Mouse (Mus musculus): ENCODE data around the gene Enah. TPM values are rescaled to one million over a fixed set of nuclear protein-coding genes. Genes with fewer than 3 reads are reported as not detected.

Gene Enah
- polyA plus RNA-seq, 1 experiment from 2014 or later = 0.36 TPM

DNA sequence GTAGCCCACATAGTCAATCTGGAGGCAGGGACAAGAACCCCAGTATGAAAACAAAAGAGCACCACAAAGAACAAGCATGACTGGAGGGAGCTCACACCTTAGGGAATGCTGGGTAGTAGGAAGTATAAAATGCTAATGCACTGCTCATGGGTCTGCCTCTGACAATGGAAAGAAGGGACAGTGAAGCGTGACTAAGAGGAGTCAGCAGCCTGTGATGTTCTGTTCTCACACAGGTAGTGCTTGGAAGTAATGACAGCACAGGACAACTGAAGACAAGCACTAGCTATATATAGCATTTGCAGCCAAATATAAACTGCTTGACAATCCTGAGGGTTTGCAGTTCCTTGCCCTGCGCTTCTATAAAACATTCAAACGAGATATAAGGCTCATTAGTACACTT, 44.3 kb downstream of the Enah start:
- no peak overlapping the region for H3K4me3 ChIP-seq (ENCODE audit: low read depth, low read length)
- no peak for TF ChIP-seq CTCF (IDR thresholded peaks at IDR 0.05; ENCODE audit: low read depth)
- no peak for TF ChIP-seq EP300 (IDR thresholded peaks at IDR 0.05; ENCODE audit: low read depth)
- H3K27ac ChIP-seq (ENCODE audit: low read depth) = no peak overlapping the region
- H3K4me1 ChIP-seq (ENCODE audit: insufficient read depth) = no peaks in the 10 kb centered on the region
- 70% methylated on average over 3 of the region's 3 CpGs for WGBS (ENCODE audit: insufficient replicate concordance)
- no peaks in the 10 kb centered on the region for H3K36me3 ChIP-seq (replicated peaks; ENCODE audit: insufficient read depth, low read length)
- DNase-seq (no peak), ATAC-seq (no peak)
- no peaks in the 10 kb centered on the region for H3K9me3 ChIP-seq (ENCODE audit: low read length)
- no peaks in the 10 kb centered on the region for H3K27me3 ChIP-seq (ENCODE audit: insufficient read depth, low read length)
- H3K4me2 ChIP-seq (ENCODE audit: low read depth, low read length) = no peak overlapping the region
- no peak overlapping the region for H3K9ac ChIP-seq (replicated peaks)

DNA sequence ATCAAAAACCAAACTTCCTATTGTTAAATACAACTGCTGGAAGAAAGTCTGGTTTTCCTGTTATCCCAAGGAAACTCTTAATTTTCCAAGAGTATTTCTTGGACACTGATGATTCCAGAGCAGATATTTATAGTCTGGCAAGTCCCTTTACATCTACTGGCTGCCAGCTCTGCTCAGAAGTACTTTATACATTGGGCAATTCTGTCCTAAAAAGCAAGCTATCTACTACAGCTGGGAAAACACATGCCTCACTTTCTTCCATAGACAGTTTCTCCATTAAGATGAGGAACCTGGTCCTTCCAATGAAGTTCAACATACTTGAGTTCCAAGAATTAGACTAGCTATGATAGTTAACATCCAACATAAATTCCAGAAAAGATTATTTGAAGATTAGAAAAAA, 44.9 kb downstream of the Enah start:
- no peak overlapping the region for H3K4me3 ChIP-seq (ENCODE audit: low read depth, low read length)
- TF ChIP-seq CTCF (IDR thresholded peaks at IDR 0.05; ENCODE audit: low read depth) (no peak), EP300 (IDR thresholded peaks at IDR 0.05; ENCODE audit: low read depth) (no peak)
- H3K9me3 ChIP-seq (ENCODE audit: low read length) = no peaks in the 10 kb centered on the region
- H3K27me3 ChIP-seq (ENCODE audit: insufficient read depth, low read length) = no peaks in the 10 kb centered on the region
- DNase-seq (no peak), ATAC-seq (no peak)
- H3K4me2 ChIP-seq (ENCODE audit: low read depth, low read length) = no peak overlapping the region
- no peaks in the 10 kb centered on the region for H3K36me3 ChIP-seq (replicated peaks; ENCODE audit: insufficient read depth, low read length)
- H3K9ac ChIP-seq (replicated peaks) = no peak overlapping the region
- H3K4me1 ChIP-seq (ENCODE audit: insufficient read depth) = no peaks in the 10 kb centered on the region
- H3K27ac ChIP-seq (ENCODE audit: low read depth) = no peak overlapping the region

- Histone ChIP-seq H3K36me3 (replicated peaks; ENCODE audit: insufficient read depth, low read length) (no peaks in the 10 kb centered on the region), H3K27ac (ENCODE audit: low read depth) (no peak overlapping the region), H3K4me2 (ENCODE audit: low read depth, low read length) (no peak overlapping the region), H3K27me3 (ENCODE audit: insufficient read depth, low read length) (no peaks in the 10 kb centered on the region), H3K4me3 (ENCODE audit: low read depth, low read length) (no peak overlapping the region), H3K9ac (replicated peaks) (no peak overlapping the region), H3K4me1 (ENCODE audit: insufficient read depth) (no peaks in the 10 kb centered on the region), H3K9me3 (ENCODE audit: low read length) (no peaks in the 10 kb centered on the region)
- DNase-seq (no peak), ATAC-seq (no peak)
- no peak for TF ChIP-seq EP300 (IDR thresholded peaks at IDR 0.05; ENCODE audit: low read depth)
- no peak for TF ChIP-seq CTCF (IDR thresholded peaks at IDR 0.05; ENCODE audit: low read depth)
- 72% methylated on average over 1 of the region's 1 CpGs for WGBS (ENCODE audit: insufficient replicate concordance)
Observed at GRCm38 (mm10) chr1:181965277-181965676, 54.5 kb downstream of the Enah start.

GRCm38 (mm10) chr1:181963827-181964226, 56.0 kb downstream of the Enah start:
- no peak for TF ChIP-seq CTCF (IDR thresholded peaks at IDR 0.05; ENCODE audit: low read depth)
- no peak for TF ChIP-seq EP300 (IDR thresholded peaks at IDR 0.05; ENCODE audit: low read depth)
- no peak overlapping the region for H3K27ac ChIP-seq (ENCODE audit: low read depth)
- DNase-seq (no peak), ATAC-seq (no peak)
- no peak overlapping the region for H3K9ac ChIP-seq (replicated peaks)
- no peaks in the 10 kb centered on the region for H3K36me3 ChIP-seq (replicated peaks; ENCODE audit: insufficient read depth, low read length)
- no peak overlapping the region for H3K4me2 ChIP-seq (ENCODE audit: low read depth, low read length)
- no peaks in the 10 kb centered on the region for H3K4me1 ChIP-seq (ENCODE audit: insufficient read depth)
- 68% methylated on average over 3 of the region's 3 CpGs for WGBS (ENCODE audit: insufficient replicate concordance)
- no peaks in the 10 kb centered on the region for H3K27me3 ChIP-seq (ENCODE audit: insufficient read depth, low read length)
- no peak overlapping the region for H3K4me3 ChIP-seq (ENCODE audit: low read depth, low read length)
- no peaks in the 10 kb centered on the region for H3K9me3 ChIP-seq (ENCODE audit: low read length)

DNA sequence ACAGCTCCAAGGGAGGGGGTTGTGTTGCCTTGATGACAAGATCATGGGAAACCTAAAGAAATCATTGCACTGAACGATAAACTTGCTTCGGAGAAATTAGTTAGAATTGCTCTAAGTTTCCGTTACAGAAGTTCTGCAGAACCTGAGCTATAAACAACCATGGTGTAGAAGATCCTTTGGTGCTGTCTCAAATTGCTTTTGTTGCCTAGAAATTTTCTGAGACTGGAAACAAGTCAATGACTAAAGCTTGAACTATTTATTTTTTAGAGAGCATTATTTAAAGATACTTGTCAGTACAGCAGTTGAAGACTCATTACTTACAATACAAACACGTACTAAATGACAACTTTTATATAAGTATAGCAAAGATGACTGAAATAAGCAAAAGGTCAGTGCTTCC, 56.4 kb downstream of the Enah start:
- no peaks in the 10 kb centered on the region for H3K36me3 ChIP-seq (replicated peaks; ENCODE audit: insufficient read depth, low read length)
- no peaks in the 10 kb centered on the region for H3K9me3 ChIP-seq (ENCODE audit: low read length)
- WGBS (ENCODE audit: insufficient replicate concordance) = 85% methylated on average over 4 of the region's 4 CpGs
- no peak overlapping the region for H3K9ac ChIP-seq (replicated peaks)
- H3K27me3 ChIP-seq (ENCODE audit: insufficient read depth, low read length) = no peaks in the 10 kb centered on the region
- H3K27ac ChIP-seq (ENCODE audit: low read depth) = no peak overlapping the region
- no peaks in the 10 kb centered on the region for H3K4me1 ChIP-seq (ENCODE audit: insufficient read depth)
- ATAC-seq (no peak), DNase-seq (no peak)
- H3K4me3 ChIP-seq (ENCODE audit: low read depth, low read length) = no peak overlapping the region
- TF ChIP-seq EP300 (IDR thresholded peaks at IDR 0.05; ENCODE audit: low read depth) (no peak), CTCF (IDR thresholded peaks at IDR 0.05; ENCODE audit: low read depth) (no peak)
- H3K4me2 ChIP-seq (ENCODE audit: low read depth, low read length) = no peak overlapping the region

DNA sequence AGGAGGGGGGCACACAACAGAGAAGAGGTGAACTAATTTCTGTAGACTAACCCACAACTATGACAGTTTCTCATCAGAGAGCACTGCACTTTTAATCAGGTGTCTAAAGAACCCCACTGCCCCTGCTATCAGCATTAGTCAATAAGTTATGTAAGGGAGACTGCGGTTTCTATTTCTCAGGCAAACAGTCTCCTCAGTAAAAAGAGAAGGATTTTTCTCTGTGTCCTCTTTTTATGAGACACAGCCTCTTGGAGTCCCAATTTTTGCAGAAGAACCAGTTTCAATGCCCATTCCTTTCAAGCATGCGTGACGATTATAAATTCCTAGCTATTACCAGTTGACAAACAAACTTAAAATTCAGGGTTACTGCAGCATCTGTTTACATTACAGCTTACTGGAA, 59.4 kb downstream of the Enah start:
- H3K36me3 ChIP-seq (replicated peaks; ENCODE audit: insufficient read depth, low read length) = no peaks in the 10 kb centered on the region
- no peaks in the 10 kb centered on the region for H3K9me3 ChIP-seq (ENCODE audit: low read length)
- ATAC-seq (no peak), DNase-seq (no peak)
- H3K27me3 ChIP-seq (ENCODE audit: insufficient read depth, low read length) = no peaks in the 10 kb centered on the region
- 68% methylated on average over 3 of the region's 3 CpGs for WGBS (ENCODE audit: insufficient replicate concordance)
- no peaks in the 10 kb centered on the region for H3K4me1 ChIP-seq (ENCODE audit: insufficient read depth)
- H3K27ac ChIP-seq (ENCODE audit: low read depth) = no peak overlapping the region
- H3K4me3 ChIP-seq (ENCODE audit: low read depth, low read length) = no peak overlapping the region
- no peak overlapping the region for H3K9ac ChIP-seq (replicated peaks)
- H3K4me2 ChIP-seq (ENCODE audit: low read depth, low read length) = no peak overlapping the region
- TF ChIP-seq CTCF (IDR thresholded peaks at IDR 0.05; ENCODE audit: low read depth) = no peak
- TF ChIP-seq EP300 (IDR thresholded peaks at IDR 0.05; ENCODE audit: low read depth) = no peak

- no peak overlapping the region for H3K27ac ChIP-seq (ENCODE audit: low read depth)
- DNase-seq (no peak), ATAC-seq (no peak)
- H3K4me2 ChIP-seq (ENCODE audit: low read depth, low read length) = no peak overlapping the region
- H3K9ac ChIP-seq (replicated peaks) = no peak overlapping the region
- H3K36me3 ChIP-seq (replicated peaks; ENCODE audit: insufficient read depth, low read length) = no peaks in the 10 kb centered on the region
- TF ChIP-seq CTCF (IDR thresholded peaks at IDR 0.05; ENCODE audit: low read depth) (no peak), EP300 (IDR thresholded peaks at IDR 0.05; ENCODE audit: low read depth) (no peak)
- no peak overlapping the region for H3K4me3 ChIP-seq (ENCODE audit: low read depth, low read length)
- H3K27me3 ChIP-seq (ENCODE audit: insufficient read depth, low read length) = no peaks in the 10 kb centered on the region
- WGBS (ENCODE audit: insufficient replicate concordance) = 50% methylated on average over 1 of the region's 1 CpGs
- H3K9me3 ChIP-seq (ENCODE audit: low read length) = no peaks in the 10 kb centered on the region
- no peaks in the 10 kb centered on the region for H3K4me1 ChIP-seq (ENCODE audit: insufficient read depth)
Observed at GRCm38 (mm10) chr1:181958392-181958791, 61.4 kb downstream of the Enah start.
